Mouse (Mus musculus) MEL (cell line): ENCODE measurements at regions not wholly inside any gene's neighbourhood (a gene's known extent, or its start where the extent isn't known, plus 50 kb on each side); places are given as distances from the start of the nearest gene placed in this dataset.

Experiments
- CHD2 ChIP-seq: IDR thresholded peaks from 2 replicates; pipeline ENCODE4 v1.6.1; 2011; ENCODE audit warnings: low read length, improper control_type of control experiment
- CTCF ChIP-seq, 3 experiments: IDR thresholded peaks in 2 of 3; conservative IDR thresholded peaks in 1 of 3; 2 replicates each; pipeline ENCODE4 v1.5.1; 2011 to 2012; ENCODE audit warnings: low read length in 3 of 3, low read depth in 2 of 3, mild to moderate bottlenecking in 2 of 3, improper control_type of control experiment in 1 of 3, inconsistent platforms in 1 of 3, mixed read lengths in 1 of 3, moderate library complexity in 1 of 3; ENCODE audit not compliant: control insufficient read depth in 1 of 3, insufficient read depth in 1 of 3, poor library complexity in 1 of 3, severe bottlenecking in 1 of 3
- EP300 ChIP-seq, 2 experiments: IDR thresholded peaks; 2 replicates each; pipeline ENCODE4 v1.6.1; 2011; ENCODE audit warnings: improper control_type of control experiment in 2 of 2, low read length in 2 of 2, low read depth in 1 of 2, mild to moderate bottlenecking in 1 of 2
- GATA1 ChIP-seq: IDR thresholded peaks from 2 replicates; pipeline ENCODE4 v1.6.1; 2011; ENCODE audit warnings: low read depth, low read length, improper control_type of control experiment
- MEF2A ChIP-seq: IDR thresholded peaks from 2 replicates; pipeline ENCODE4 v1.6.1; 2014; ENCODE audit warnings: low read depth, mild to moderate bottlenecking, inconsistent platforms, low read length, improper control_type of control experiment; ENCODE audit not compliant: poor library complexity, insufficient replicate concordance, severe bottlenecking; ENCODE audit errors: extremely low read depth
- POLR2A ChIP-seq, 2 experiments: IDR thresholded peaks; 2 replicates each; pipeline ENCODE4 v1.6.1; 2011 to 2012; ENCODE audit warnings: low read length in 2 of 2, mild to moderate bottlenecking in 2 of 2, control low read depth in 1 of 2, improper control_type of control experiment in 1 of 2, low read depth in 1 of 2, moderate library complexity in 1 of 2; ENCODE audit not compliant: control insufficient read depth in 1 of 2, insufficient read depth in 1 of 2, poor library complexity in 1 of 2
- POLR2AphosphoS2 ChIP-seq: IDR thresholded peaks from 2 replicates; pipeline ENCODE4 v1.6.1; 2011; ENCODE audit warnings: low read length, improper control_type of control experiment
- POLR2AphosphoS5 ChIP-seq: IDR thresholded peaks from 2 replicates; pipeline ENCODE4 v1.6.1; 2012; ENCODE audit warnings: low read depth, borderline replicate concordance, mild to moderate bottlenecking, inconsistent platforms, low read length, moderate library complexity, mixed read lengths
- USF2 ChIP-seq, 2 experiments: IDR thresholded peaks; 2 replicates each; pipeline ENCODE4 v1.6.1; 2011 to 2012; ENCODE audit warnings: improper control_type of control experiment in 2 of 2, low read length in 2 of 2, borderline replicate concordance in 1 of 2, inconsistent platforms in 1 of 2, low read depth in 1 of 2, mild to moderate bottlenecking in 1 of 2; ENCODE audit not compliant: insufficient read depth in 1 of 2
- ZC3H11A ChIP-seq: IDR thresholded peaks from 2 replicates; pipeline ENCODE4 v1.6.1; 2012; ENCODE audit warnings: low read depth, mild to moderate bottlenecking, inconsistent platforms, low read length, improper control_type of control experiment
- ZMIZ1 ChIP-seq: IDR thresholded peaks from 2 replicates; pipeline ENCODE4 v1.6.1; 2012; ENCODE audit warnings: low read depth, mild to moderate bottlenecking, inconsistent platforms, low read length, improper control_type of control experiment, moderate library complexity
- ZNF384 ChIP-seq: IDR thresholded peaks from 2 replicates; pipeline ENCODE4 v1.6.1; 2012; ENCODE audit warnings: low read depth, mild to moderate bottlenecking, inconsistent platforms, low read length, improper control_type of control experiment

GRCm38 (mm10) chr9:79111326-79111725, 496.0 kb downstream of the Cd109 start:
- no peak for TF ChIP-seq MEF2A
- TF ChIP-seq POLR2A (IDR thresholded peaks at IDR 0.05; ENCODE audit: control insufficient read depth in 1 of 2, insufficient read depth in 1 of 2, low read depth in 1 of 2, low read length in 2 of 2, poor library complexity in 1 of 2) = no peak
- no peak for TF ChIP-seq ZMIZ1
- no peak for TF ChIP-seq CHD2
- no peak for TF ChIP-seq ZC3H11A
- no peak for TF ChIP-seq POLR2AphosphoS5
- no peak for TF ChIP-seq CTCF (IDR thresholded peaks at IDR 0.05 in 2 of 3, conservative IDR thresholded peaks at IDR 0.05 in 1 of 3; ENCODE audit: control insufficient read depth in 1 of 3, insufficient read depth in 1 of 3, low read depth in 2 of 3, low read length in 3 of 3, poor library complexity in 1 of 3, severe bottlenecking in 1 of 3)
- TF ChIP-seq ZNF384 = no peak
- TF ChIP-seq EP300 (IDR thresholded peaks at IDR 0.05; ENCODE audit: low read depth in 1 of 2, low read length in 2 of 2) = no peak
- no peak for TF ChIP-seq POLR2AphosphoS2
- no peak for TF ChIP-seq GATA1
- no peak for TF ChIP-seq USF2 (IDR thresholded peaks at IDR 0.05; ENCODE audit: borderline replicate concordance in 1 of 2, insufficient read depth in 1 of 2, low read depth in 1 of 2, low read length in 2 of 2)
